Mouse (Mus musculus) kidney, adult 2 months (tissue): ENCODE data around the gene Ice2.

Experiments used
- CTCF ChIP-seq: fragments of 200-500 bp; conservative IDR thresholded peaks from 2 replicates; pipeline ENCODE4 v1.5.1; 2011; ENCODE audit warnings: low read depth, mild to moderate bottlenecking, control low read depth, low read length, moderate library complexity, mixed read lengths; ENCODE audit not compliant: insufficient read depth, insufficient read length
- POLR2A ChIP-seq: fragments of 200-500 bp; IDR thresholded peaks from one replicate; pipeline ENCODE4 v1.6.1; 2011; ENCODE audit warnings: low read depth, low read length, control low read depth

- TF ChIP-seq POLR2A, result no peak
- no peak for TF ChIP-seq CTCF
These were observed 17.2 kb upstream of the Ice2 start for GRCm38 (mm10) chr9:69380546-69380945.
